Mouse (Mus musculus) heart, postnatal 0 days (tissue): ENCODE measurements around the gene E130114P18Rik.

Experiments
- CTCF ChIP-seq: IDR thresholded peaks from 2 replicates; pipeline ENCODE4 v1.5.1; 2016; ENCODE audit warnings: antibody characterized with exemption, control low read depth, low read depth
- EP300 ChIP-seq: IDR thresholded peaks from 2 replicates; pipeline ENCODE4 v1.6.1; 2016; ENCODE audit warnings: antibody characterized with exemption, low read depth

GRCm38 (mm10) chr4:97782069-97782468 lies 4.2 kb upstream of the E130114P18Rik start:
- TF ChIP-seq CTCF: no peak
- no peak for TF ChIP-seq EP300
